Mouse (Mus musculus) lung, adult 2 months (tissue): ENCODE results near the gene Gm6169.

Experiments
- CTCF ChIP-seq: fragments of 200-500 bp; IDR thresholded peaks from 2 replicates; pipeline ENCODE4 v1.5.1; 2011; ENCODE audit warnings: mild to moderate bottlenecking, low read length, control low read depth; ENCODE audit not compliant: insufficient read depth
- POLR2A ChIP-seq: fragments of 200-500 bp; IDR thresholded peaks from 2 replicates; pipeline ENCODE4 v1.6.1; 2011; ENCODE audit warnings: low read depth, mild to moderate bottlenecking, control low read depth, low read length, borderline replicate concordance; ENCODE audit errors: extremely low read depth

DNA sequence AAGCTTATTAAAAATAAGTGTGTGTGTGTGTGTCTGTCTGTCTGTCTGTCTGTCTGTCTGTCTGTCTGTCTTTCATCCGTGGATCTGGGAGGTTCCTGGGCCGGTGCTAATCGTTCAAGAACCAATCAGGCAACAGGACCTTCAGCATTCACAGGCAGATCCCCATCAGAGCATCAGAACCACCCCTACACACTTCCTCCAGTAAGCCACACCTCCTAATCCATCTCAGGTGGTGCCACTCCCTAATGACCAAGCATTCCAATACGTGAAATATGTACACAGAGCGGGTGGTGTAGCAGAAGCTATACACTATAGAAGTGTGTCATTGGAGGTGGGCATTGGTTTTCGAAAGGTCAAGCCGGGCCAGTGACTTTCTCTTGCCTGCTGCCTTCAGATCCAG lies 16.6 kb downstream of the Gm6169 start:
- no peak for TF ChIP-seq CTCF
- TF ChIP-seq POLR2A: no peak
